ENCODE assay signal across 12 mouse cellular contexts in the genomic region with DNA sequence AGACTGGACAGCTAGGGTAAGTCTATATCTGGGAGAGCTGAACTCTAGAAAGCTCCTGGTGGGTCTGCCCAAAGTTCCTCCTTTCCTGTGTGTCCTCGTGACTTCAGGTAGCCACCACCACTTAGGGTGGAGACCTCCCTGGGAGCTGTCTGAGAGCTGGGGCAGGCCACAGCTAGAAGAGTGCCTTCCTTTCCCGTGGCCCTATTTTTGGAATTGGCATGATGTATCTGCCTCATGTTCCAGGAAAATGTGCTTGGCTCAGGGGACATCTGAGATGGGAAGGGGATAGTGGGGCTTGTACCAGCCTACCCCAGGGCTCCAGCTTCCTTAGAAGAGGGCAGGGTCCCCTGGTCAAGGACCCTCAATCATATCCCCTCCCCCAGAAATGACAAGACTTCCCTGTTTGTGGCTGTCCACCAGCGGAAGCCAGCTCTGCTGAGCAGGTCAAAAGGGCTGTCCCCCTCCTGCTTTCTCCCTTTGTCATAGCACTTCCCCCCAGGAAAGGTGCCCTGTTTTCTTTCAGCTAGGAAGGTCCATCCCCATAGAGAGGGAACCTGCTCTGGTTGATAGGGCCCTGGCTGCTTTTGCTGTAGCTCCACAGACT. TPM values are rescaled to one million over a fixed set of nuclear protein-coding genes. Genes with fewer than 3 reads are reported as not detected.
A peak's percentile ranks its signal among the peaks of the same experiment; 100 is the strongest.
DNase-seq lines count a peak whose midpoint lies in the region; ATAC-seq and TF ChIP-seq lines count a peak whose summit lies in the region.
"Had no signal": no experiment of that assay in that cellular context is flagged by ENCODE, and none has a peak within 500 bp of the region (broad histone marks: within the 10 kb centered on the region; RNA-seq: fewer than 3 reads in every experiment).

No protein-coding gene starts in this region.

- peak overlapping the region; percentile 73 for H3K27ac ChIP-seq in heart, embryonic 15.5 days
- H3K27ac ChIP-seq in forebrain, postnatal 0 days (ENCODE audit: low read depth, low read length), result no peak overlapping the region
- H3K27ac ChIP-seq: hindbrain, embryonic 12.5 days; limb, embryonic 10.5 days had no signal

- TF ChIP-seq CTCF in forebrain, postnatal 0 days (IDR thresholded peaks at IDR 0.05; ENCODE audit: low read depth), result no peak

- peak overlapping the region; percentile 83 for H3K4me3 ChIP-seq in megakaryocyte, embryonic 14.5 days (replicated peaks)
- H3K4me3 ChIP-seq in heart, embryonic 15.5 days, result no peak overlapping the region
- H3K4me3 ChIP-seq in forebrain, postnatal 0 days (ENCODE audit: low read depth, low read length), result no peak overlapping the region
- H3K4me3 ChIP-seq: hindbrain, embryonic 12.5 days; limb, embryonic 10.5 days had no signal

- H3K4me2 ChIP-seq in heart, embryonic 15.5 days, result peak overlapping the region; percentile 35
- no peak overlapping the region for H3K4me2 ChIP-seq in forebrain, postnatal 0 days (ENCODE audit: low read depth)
- H3K4me2 ChIP-seq: hindbrain, embryonic 12.5 days had no signal

- no peaks in the 10 kb centered on the region for H3K27me3 ChIP-seq in megakaryocyte, embryonic 14.5 days (replicated peaks)
- no peaks in the 10 kb centered on the region for H3K27me3 ChIP-seq in heart, embryonic 15.5 days
- H3K27me3 ChIP-seq in forebrain, postnatal 0 days (ENCODE audit: insufficient read depth, low read length), result no peaks in the 10 kb centered on the region
- H3K27me3 ChIP-seq: hindbrain, embryonic 12.5 days had no signal

- 33% methylated on average over 3 of the region's 3 CpGs for WGBS in heart, embryonic 15.5 days
- WGBS in forebrain, postnatal 0 days, result 74% methylated on average over 3 of the region's 3 CpGs

- H3K9me3 ChIP-seq in megakaryocyte, embryonic 14.5 days, result no peaks in the 10 kb centered on the region
- no peaks in the 10 kb centered on the region for H3K9me3 ChIP-seq in heart, embryonic 15.5 days (replicated peaks)
- H3K9me3 ChIP-seq in forebrain, postnatal 0 days (ENCODE audit: low read length), result no peaks in the 10 kb centered on the region
- H3K9me3 ChIP-seq: hindbrain, embryonic 12.5 days; limb, embryonic 10.5 days had no signal

- DNase-seq in heart, adult 18-20 months, result peak; percentile 70 to 71
- DNase-seq in heart, adult 11 months, result no peak
- DNase-seq in skeletal muscle tissue, adult 2 months (ENCODE audit: low read depth, low spot score), result peak; percentile 71
- no peak for DNase-seq in forebrain, postnatal 0 days
- DNase-seq in spleen, postnatal 4 days (ENCODE audit: low spot score in 2 of 2), result no peak
- DNase-seq: kidney, adult 18-20 months; lung, postnatal 36 days had no signal

- peaks cover 99% of the 10 kb centered on the region for H3K4me1 ChIP-seq in megakaryocyte, embryonic 14.5 days
- H3K4me1 ChIP-seq in heart, embryonic 15.5 days (replicated peaks), result peaks cover 53% of the 10 kb centered on the region
- H3K4me1 ChIP-seq in forebrain, postnatal 0 days (ENCODE audit: insufficient read depth), result no peaks in the 10 kb centered on the region

- no peak for ATAC-seq in megakaryocyte, adult 5-6 weeks (ENCODE audit: poor library complexity, severe bottlenecking)
- no peak for ATAC-seq in heart, embryonic 15.5 days (replicated peaks; ENCODE audit: insufficient number of reproducible peaks, insufficient read depth, low FRiP score, low read depth)
- ATAC-seq in forebrain, postnatal 0 days, result no peak

- H3K36me3 ChIP-seq in megakaryocyte, embryonic 14.5 days (replicated peaks; ENCODE audit: low read length), result peaks cover 75% of the 10 kb centered on the region
- no peaks in the 10 kb centered on the region for H3K36me3 ChIP-seq in heart, embryonic 15.5 days
- no peaks in the 10 kb centered on the region for H3K36me3 ChIP-seq in forebrain, postnatal 0 days (ENCODE audit: insufficient read depth)
- H3K36me3 ChIP-seq: hindbrain, embryonic 12.5 days had no signal

- H3K9ac ChIP-seq in heart, embryonic 15.5 days, result no peak overlapping the region
- H3K9ac ChIP-seq in forebrain, postnatal 0 days, result no peak overlapping the region
- H3K9ac ChIP-seq: hindbrain, embryonic 12.5 days had no signal

RNA-seq across cellular contexts. Expression of a gene that starts 12.4 kb away (rescaled TPM):
- 10 to 100 TPM; 10.9 to 12.0 TPM for total RNA-seq in heart, adult 18-20 months (2021)
- polyA plus RNA-seq in megakaryocyte, embryonic 14.5 days (2012; ENCODE audit: insufficient read depth, low replicate concordance), result 58.8 and 65.3 TPM in 2 replicates
- total RNA-seq in megakaryocyte, adult 5-6 weeks (2015), result 9.3 and 12.5 TPM in 2 replicates
- total RNA-seq in megakaryocyte, adult 5-6 weeks (2017), result 11.1 and 11.9 TPM in 2 replicates
- 10.8 and 15.0 TPM in 2 replicates for polyA plus RNA-seq in heart, embryonic 15.5 days (2015; fragmentation: Nextera tagmentation; extraction: Ambion mirVana)
- total RNA-seq in forebrain, postnatal 0 days (2014; rRNA removed), result 16.2 and 18.4 TPM in 2 replicates
- polyA plus RNA-seq in forebrain, postnatal 0 days (2015; fragmentation: Nextera tagmentation; extraction: Ambion mirVana), result 9.7 and 11.0 TPM in 2 replicates

RNA-seq across cellular contexts. Expression of a gene that starts 23.9 kb away (rescaled TPM):
- 100 to 1,000 TPM in 1 of 2 experiments, 10 to 100 TPM in 1; 92.4 to 107 TPM for total RNA-seq in heart, adult 18-20 months (2021)
- polyA plus RNA-seq in megakaryocyte, embryonic 14.5 days (2012; ENCODE audit: insufficient read depth, low replicate concordance), result 33.5 and 40.2 TPM in 2 replicates
- total RNA-seq in megakaryocyte, adult 5-6 weeks (2015), result 88.7 and 114 TPM in 2 replicates
- 71.4 and 80.6 TPM in 2 replicates for total RNA-seq in megakaryocyte, adult 5-6 weeks (2017)
- polyA plus RNA-seq in heart, embryonic 15.5 days (2015; fragmentation: Nextera tagmentation; extraction: Ambion mirVana), result 64.5 and 68.8 TPM in 2 replicates
- total RNA-seq in forebrain, postnatal 0 days (2014; rRNA removed), result 39.1 and 43.5 TPM in 2 replicates
- polyA plus RNA-seq in forebrain, postnatal 0 days (2015; fragmentation: Nextera tagmentation; extraction: Ambion mirVana), result 51.6 and 51.9 TPM in 2 replicates

RNA-seq across cellular contexts. Expression of a gene that starts 24.1 kb away (rescaled TPM):
- 100 to 1,000 TPM; 120 to 129 TPM for total RNA-seq in heart, adult 18-20 months (2021)
- polyA plus RNA-seq in megakaryocyte, embryonic 14.5 days (2012; ENCODE audit: insufficient read depth, low replicate concordance), result 3,667 and 5,102 TPM in 2 replicates
- 75.1 and 75.3 TPM in 2 replicates for total RNA-seq in megakaryocyte, adult 5-6 weeks (2015)
- total RNA-seq in megakaryocyte, adult 5-6 weeks (2017), result 146 and 166 TPM in 2 replicates
- polyA plus RNA-seq in heart, embryonic 15.5 days (2015; fragmentation: Nextera tagmentation; extraction: Ambion mirVana), result 203 and 274 TPM in 2 replicates
- 559 and 592 TPM in 2 replicates for total RNA-seq in forebrain, postnatal 0 days (2014; rRNA removed)
- 385 and 426 TPM in 2 replicates for polyA plus RNA-seq in forebrain, postnatal 0 days (2015; fragmentation: Nextera tagmentation; extraction: Ambion mirVana)

RNA-seq across cellular contexts. Expression of a gene that starts 41.1 kb away (rescaled TPM):
- total RNA-seq in heart, adult 18-20 months (2021), result 1,000 to 10,000 TPM; 1,328 to 1,514 TPM
- 499 and 989 TPM in 2 replicates for polyA plus RNA-seq in megakaryocyte, embryonic 14.5 days (2012; ENCODE audit: insufficient read depth, low replicate concordance)
- total RNA-seq in megakaryocyte, adult 5-6 weeks (2015), result 2,237 and 2,370 TPM in 2 replicates
- total RNA-seq in megakaryocyte, adult 5-6 weeks (2017), result 4,162 and 4,635 TPM in 2 replicates
- 684 and 768 TPM in 2 replicates for polyA plus RNA-seq in heart, embryonic 15.5 days (2015; fragmentation: Nextera tagmentation; extraction: Ambion mirVana)
- total RNA-seq in forebrain, postnatal 0 days (2014; rRNA removed), result 459 and 595 TPM in 2 replicates
- 808 and 1,035 TPM in 2 replicates for polyA plus RNA-seq in forebrain, postnatal 0 days (2015; fragmentation: Nextera tagmentation; extraction: Ambion mirVana)

RNA-seq across cellular contexts. Expression of a gene that starts 42.5 kb away (rescaled TPM):
- total RNA-seq in heart, adult 18-20 months (2021), result 10 to 100 TPM; 15.4 to 28.2 TPM
- polyA plus RNA-seq in megakaryocyte, embryonic 14.5 days (2012; ENCODE audit: insufficient read depth, low replicate concordance), result 165 and 201 TPM in 2 replicates
- 11.8 and 11.9 TPM in 2 replicates for total RNA-seq in megakaryocyte, adult 5-6 weeks (2015)
- 13.9 and 15.7 TPM in 2 replicates for total RNA-seq in megakaryocyte, adult 5-6 weeks (2017)
- polyA plus RNA-seq in heart, embryonic 15.5 days (2015; fragmentation: Nextera tagmentation; extraction: Ambion mirVana), result 92.9 and 121 TPM in 2 replicates
- total RNA-seq in forebrain, postnatal 0 days (2014; rRNA removed), result 127 and 136 TPM in 2 replicates
- polyA plus RNA-seq in forebrain, postnatal 0 days (2015; fragmentation: Nextera tagmentation; extraction: Ambion mirVana), result 93.3 and 106 TPM in 2 replicates

Comparison
In these comparisons a context has a peak if more than half of its experiments do, and no peak if none do; other contexts are left out.
1. DNase-seq: peak in heart, adult 18-20 months (2 of 2) and skeletal muscle tissue, adult 2 months (single experiment); none in heart, adult 11 months (single experiment), forebrain, postnatal 0 days (single experiment) and spleen, postnatal 4 days (0 of 2).